Mouse (Mus musculus): ENCODE data around the gene Dnase1l3.

DNA sequence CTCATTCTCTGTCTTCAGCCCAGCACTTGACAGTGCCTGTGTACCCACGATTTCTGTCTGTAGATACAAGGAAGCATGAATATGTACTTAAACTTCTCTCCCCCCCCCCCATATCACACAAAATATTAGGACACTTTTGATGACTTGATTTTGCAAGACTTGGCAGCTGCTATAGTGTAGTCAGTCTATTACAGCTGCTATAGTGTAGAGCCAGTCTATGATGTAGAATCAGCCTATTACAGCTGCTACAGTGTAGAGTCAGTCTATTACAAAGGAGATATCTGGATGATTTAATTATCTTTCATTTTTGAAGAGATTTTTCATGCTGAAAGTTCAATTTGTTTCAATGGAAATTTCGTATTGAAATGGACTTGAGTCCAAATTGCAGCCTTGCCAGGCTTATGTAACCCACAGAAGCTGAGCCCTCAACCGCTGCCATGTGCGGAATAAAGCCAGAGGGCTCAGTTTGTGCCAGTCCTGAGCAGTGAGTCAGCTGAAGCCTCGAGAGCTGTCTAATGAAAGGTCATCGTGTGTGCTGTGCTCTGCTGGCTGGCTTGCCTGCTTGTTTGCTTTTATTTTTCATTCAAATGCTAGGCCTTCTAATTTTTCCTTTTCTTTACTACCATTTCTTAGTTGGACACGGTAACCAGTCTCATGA is 44.5 kb upstream of the Dnase1l3 start:
- TF ChIP-seq POLR2A (IDR thresholded peaks at IDR 0.05; ENCODE audit: insufficient read depth, low read length) = no peak
- TF ChIP-seq EP300 (IDR thresholded peaks at IDR 0.05; ENCODE audit: insufficient read depth, low read depth, low read length) = no peak
- no peak for TF ChIP-seq CTCF (IDR thresholded peaks at IDR 0.05; ENCODE audit: low read depth, low read length)
